Mouse (Mus musculus) neural tube, embryonic 14.5 days (tissue): ENCODE measurements around the gene Armc2. TPM values are rescaled to one million over a fixed set of nuclear protein-coding genes. Genes with fewer than 3 reads are reported as not detected.

Experiments used
- ATAC-seq: fragments of 200-750 bp; cut with Nextera tagmentation; 2 replicates; pipeline ENCODE4 v1.8.0; 2017; ENCODE audit warnings: low read depth, mild to moderate bottlenecking, moderate TSS enrichment, moderate library complexity
- H3K27ac ChIP-seq: fragments of 300-500 bp; sonication (generic); 2 replicates; pipeline ENCODE4 v1.5.1; 2014; ENCODE audit warnings: low read depth, mild to moderate bottlenecking, control low read depth, low read length, moderate library complexity, mixed read lengths
- H3K27me3 ChIP-seq: fragments of 300-500 bp; sonication (generic); 2 replicates; pipeline ENCODE4 v1.6.1; 2014; ENCODE audit warnings: low read length; ENCODE audit not compliant: control insufficient read depth, insufficient read depth
- H3K36me3 ChIP-seq: fragments of 300-500 bp; sonication (generic); 2 replicates; pipeline ENCODE4 v1.6.1; 2014; ENCODE audit warnings: low read length, mixed read lengths; ENCODE audit not compliant: control insufficient read depth, insufficient read depth
- H3K4me1 ChIP-seq: fragments of 300-500 bp; sonication (generic); 2 replicates; pipeline ENCODE4 v1.6.1; 2014; ENCODE audit warnings: low read length; ENCODE audit not compliant: control insufficient read depth, insufficient read depth
- H3K4me2 ChIP-seq: fragments of 300-500 bp; sonication (generic); 2 replicates; pipeline ENCODE4 v1.6.1; 2014; ENCODE audit warnings: mild to moderate bottlenecking, low read depth, low read length, control low read depth
- H3K4me3 ChIP-seq: fragments of 300-500 bp; sonication (generic); 2 replicates; pipeline ENCODE4 v1.5.1; 2014; ENCODE audit warnings: low read depth, low read length, control low read depth, mixed read lengths
- H3K9ac ChIP-seq: fragments of 300-500 bp; sonication (generic); replicated peaks from 2 replicates; pipeline ENCODE4 v1.6.1; 2014; ENCODE audit warnings: low read depth, mild to moderate bottlenecking, control low read depth, low read length, mixed read lengths
- H3K9me3 ChIP-seq: fragments of 300-500 bp; sonication (generic); 2 replicates; pipeline ENCODE4 v1.6.1; 2016; ENCODE audit warnings: low read length; ENCODE audit not compliant: control insufficient read depth
- WGBS: fragments of 180-500 bp; shearing (Covaris S2); extraction: QIAGEN DNeasy Blood & Tissue Kit; methylation state at CpG from one replicate; pipeline ENCODE4 v1.1.7; 2014; 5-methylcytosine and 5-hydroxymethylcytosine counted together
- polyA plus RNA-seq: library from polyadenylated mRNA; unstranded; fragments of >200 nt; fragmentation: Nextera tagmentation; extraction: Ambion mirVana; gene quantifications from 2 replicates; pipeline ENCODE4 v1.2.1, GENCODE M21; 2014

Gene Armc2
- polyA plus RNA-seq, 1 experiment from 2014 or later, result 13.1 TPM

DNA sequence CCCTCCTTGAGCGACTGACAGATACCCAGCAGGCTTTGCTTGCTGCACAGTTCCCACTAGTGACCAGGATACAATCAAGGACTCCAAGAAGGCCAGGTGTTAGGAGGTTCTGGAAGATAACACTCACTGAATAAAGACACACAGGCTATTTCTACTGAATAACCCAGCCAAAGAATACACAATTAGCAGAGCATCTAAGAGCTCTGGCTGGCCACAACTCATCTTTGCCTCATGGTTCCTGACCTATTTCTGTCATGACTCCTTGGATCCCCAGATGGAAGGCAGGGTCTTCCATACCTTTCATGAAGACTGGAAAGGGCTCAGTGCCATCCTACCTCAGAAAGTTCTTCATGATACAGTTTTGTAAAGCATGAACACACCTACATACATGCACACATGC is 14.2 kb downstream of the Armc2 start:
- H3K4me3 ChIP-seq, result no peak overlapping the region
- H3K36me3 ChIP-seq, result no peaks in the 10 kb centered on the region
- no peaks in the 10 kb centered on the region for H3K27me3 ChIP-seq
- no peak overlapping the region for H3K4me2 ChIP-seq
- H3K27ac ChIP-seq, result no peak overlapping the region
- H3K9ac ChIP-seq, result no peak overlapping the region
- ATAC-seq, result no peak
- WGBS, result 83% methylated on average over 1 of the region's 1 CpGs
- H3K9me3 ChIP-seq, result no peaks in the 10 kb centered on the region
- H3K4me1 ChIP-seq, result no peaks in the 10 kb centered on the region

DNA sequence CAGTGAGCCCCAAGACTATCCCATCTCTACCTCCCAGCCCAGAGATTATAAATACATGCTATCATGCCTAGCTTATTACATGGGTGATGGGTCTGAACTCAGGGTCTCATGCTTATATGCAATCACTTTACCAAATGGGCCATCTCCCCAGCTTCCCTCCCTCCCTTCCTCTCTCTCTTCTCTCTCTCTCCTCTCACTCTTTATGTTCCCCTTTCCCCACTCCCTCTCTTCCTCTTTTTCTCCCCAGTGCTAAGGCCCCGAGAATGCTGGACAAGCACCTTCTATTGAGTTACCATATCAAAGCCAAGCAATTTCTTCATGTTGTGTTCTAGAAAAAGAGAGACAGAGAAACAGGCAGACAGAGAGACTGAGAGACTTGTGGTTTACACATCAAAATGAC is 14.7 kb downstream of the Armc2 start:
- Histone ChIP-seq H3K27ac (no peak overlapping the region), H3K9ac (no peak overlapping the region), H3K4me3 (no peak overlapping the region), H3K9me3 (no peaks in the 10 kb centered on the region), H3K4me1 (no peaks in the 10 kb centered on the region), H3K4me2 (no peak overlapping the region), H3K27me3 (no peaks in the 10 kb centered on the region), H3K36me3 (no peaks in the 10 kb centered on the region)
- ATAC-seq, result no peak
- 68% methylated on average over 1 of the region's 1 CpGs for WGBS

DNA sequence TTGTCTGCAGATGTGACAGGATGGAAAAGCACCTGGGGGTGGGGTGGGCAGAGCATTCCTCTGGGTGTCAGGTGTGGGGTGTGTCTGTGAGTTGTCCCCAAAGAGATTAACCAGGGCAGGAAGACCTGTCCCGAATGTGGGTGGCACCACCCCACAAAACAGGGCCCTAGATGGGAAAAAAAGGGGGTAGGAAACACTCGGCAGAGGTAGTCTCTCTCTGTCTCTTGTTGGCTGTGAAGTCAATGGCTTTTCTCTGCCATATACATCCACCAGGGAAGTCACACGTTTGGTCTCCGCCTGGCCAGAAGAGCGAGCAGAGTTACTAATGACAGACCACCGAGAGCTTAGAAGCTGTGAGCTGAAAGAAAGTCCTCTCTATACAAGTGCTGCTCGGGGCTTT is 15.8 kb downstream of the Armc2 start:
- Histone ChIP-seq H3K4me2 (no peak overlapping the region), H3K4me3 (no peak overlapping the region), H3K36me3 (no peaks in the 10 kb centered on the region), H3K4me1 (no peaks in the 10 kb centered on the region), H3K27me3 (no peaks in the 10 kb centered on the region), H3K27ac (no peak overlapping the region), H3K9me3 (no peaks in the 10 kb centered on the region), H3K9ac (no peak overlapping the region)
- ATAC-seq, result no peak
- WGBS, result 54% methylated on average over 7 of the region's 7 CpGs

DNA sequence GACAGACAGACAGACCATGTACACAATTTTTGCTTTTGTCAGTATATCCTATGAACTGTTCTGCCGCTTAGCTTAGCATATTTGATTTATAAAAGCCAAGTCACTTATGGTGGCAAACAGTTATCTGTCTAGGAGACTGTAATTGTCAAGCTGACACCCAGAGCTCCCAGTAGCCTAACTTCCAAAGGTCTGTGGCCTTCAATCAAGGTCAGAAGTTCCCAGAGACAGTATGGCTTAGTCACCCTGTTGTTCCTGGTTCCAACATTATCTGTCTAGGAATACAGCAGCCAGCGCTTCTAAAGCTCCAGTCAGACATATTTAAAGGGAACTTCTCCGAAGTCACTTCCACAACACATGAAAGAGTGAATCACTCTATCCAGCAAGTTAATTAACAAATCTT is 17.0 kb downstream of the Armc2 start:
- no peak for ATAC-seq
- no peak overlapping the region for H3K4me3 ChIP-seq

DNA sequence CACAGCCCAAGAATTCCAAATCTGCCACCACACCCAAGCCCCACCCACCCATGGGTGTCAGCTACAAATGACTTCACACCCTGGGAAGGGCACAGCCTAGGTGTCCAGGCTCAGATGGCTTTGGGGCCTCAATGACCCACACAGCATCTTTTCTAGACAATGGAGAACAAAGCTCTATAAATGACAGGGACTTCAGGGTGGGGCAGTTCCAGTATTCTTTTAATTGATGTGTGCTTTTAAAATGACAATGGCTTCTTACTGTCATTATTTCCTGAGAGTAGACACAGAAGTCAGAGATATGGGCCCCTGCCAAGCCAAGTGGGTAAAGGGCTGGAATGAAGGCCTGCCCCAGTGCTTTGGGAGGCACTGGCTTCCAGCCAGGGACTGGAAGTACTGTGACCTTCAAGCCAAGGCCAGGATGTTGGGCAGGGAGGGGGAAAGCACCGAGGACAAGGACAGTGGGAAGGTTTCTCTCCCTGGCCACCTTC is 20.5 kb downstream of the Armc2 start:
- Histone ChIP-seq H3K4me1 (no peaks in the 10 kb centered on the region), H3K36me3 (no peaks in the 10 kb centered on the region), H3K27me3 (no peaks in the 10 kb centered on the region), H3K9ac (no peak overlapping the region), H3K9me3 (no peaks in the 10 kb centered on the region), H3K4me3 (no peak overlapping the region), H3K27ac (no peak overlapping the region), H3K4me2 (no peak overlapping the region)
- ATAC-seq, result no peak
- WGBS, result 67% methylated on average over 1 of the region's 1 CpGs

More for the DNA sequence above, 17.0 kb downstream of the Armc2 start:
- H3K9me3 ChIP-seq, result no peaks in the 10 kb centered on the region
- no peaks in the 10 kb centered on the region for H3K36me3 ChIP-seq
- WGBS, result 89% methylated on average over 3 of the region's 3 CpGs
- no peaks in the 10 kb centered on the region for H3K4me1 ChIP-seq
- no peak overlapping the region for H3K27ac ChIP-seq
- H3K9ac ChIP-seq, result no peak overlapping the region
- H3K4me2 ChIP-seq, result no peak overlapping the region
- no peaks in the 10 kb centered on the region for H3K27me3 ChIP-seq

DNA sequence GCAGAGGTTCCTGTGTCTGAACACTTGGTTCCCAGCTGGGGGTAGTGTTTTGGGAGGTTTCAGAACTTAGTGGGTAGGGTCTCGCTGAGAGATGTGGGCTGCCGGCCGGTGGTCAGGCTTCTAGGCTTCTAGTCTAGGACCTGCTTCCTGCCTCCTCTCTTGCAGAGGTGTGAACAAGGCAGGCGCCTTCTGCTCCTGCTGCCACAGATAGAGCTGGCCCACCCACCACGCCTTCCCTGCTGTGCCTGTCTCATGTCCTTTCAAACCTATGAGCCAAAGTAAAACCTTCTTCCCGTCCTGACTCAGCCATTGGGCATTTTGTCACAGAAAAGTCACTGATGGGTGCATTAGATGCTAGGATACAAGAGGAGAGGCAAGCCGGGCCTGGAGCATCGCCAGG is 22.1 kb downstream of the Armc2 start:
- H3K36me3 ChIP-seq, result no peaks in the 10 kb centered on the region
- no peak overlapping the region for H3K4me2 ChIP-seq
- ATAC-seq, result no peak
- no peak overlapping the region for H3K4me3 ChIP-seq
- no peak overlapping the region for H3K9ac ChIP-seq
- H3K4me1 ChIP-seq, result no peaks in the 10 kb centered on the region
- H3K9me3 ChIP-seq, result no peaks in the 10 kb centered on the region
- no peak overlapping the region for H3K27ac ChIP-seq
- WGBS, result 59% methylated on average over 8 of the region's 8 CpGs
- no peaks in the 10 kb centered on the region for H3K27me3 ChIP-seq

DNA sequence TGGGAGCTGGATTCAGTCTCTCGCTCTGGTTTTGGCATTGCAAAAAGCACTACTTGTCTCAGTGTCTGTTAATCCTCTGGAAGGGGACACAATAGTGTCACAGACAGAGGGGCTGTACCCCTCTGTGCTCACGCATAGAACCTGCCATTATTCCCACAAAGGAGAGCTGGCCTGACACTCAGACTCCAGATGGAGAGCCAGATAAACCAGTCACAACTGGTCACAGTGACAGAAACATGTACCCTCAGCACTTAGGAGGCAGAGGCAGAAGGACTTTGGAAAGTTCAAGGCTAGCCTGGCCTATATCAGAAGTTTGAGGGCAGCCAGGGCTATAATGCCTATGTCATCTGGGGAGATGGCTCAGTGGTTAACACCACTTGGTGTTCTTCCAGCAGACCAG is 23.2 kb downstream of the Armc2 start:
- Histone ChIP-seq H3K4me3 (no peak overlapping the region), H3K4me2 (no peak overlapping the region), H3K9me3 (no peaks in the 10 kb centered on the region), H3K36me3 (no peaks in the 10 kb centered on the region), H3K27ac (no peak overlapping the region), H3K9ac (no peak overlapping the region), H3K4me1 (no peaks in the 10 kb centered on the region), H3K27me3 (no peaks in the 10 kb centered on the region)
- ATAC-seq, result no peak
- 58% methylated on average over 2 of the region's 2 CpGs for WGBS

DNA sequence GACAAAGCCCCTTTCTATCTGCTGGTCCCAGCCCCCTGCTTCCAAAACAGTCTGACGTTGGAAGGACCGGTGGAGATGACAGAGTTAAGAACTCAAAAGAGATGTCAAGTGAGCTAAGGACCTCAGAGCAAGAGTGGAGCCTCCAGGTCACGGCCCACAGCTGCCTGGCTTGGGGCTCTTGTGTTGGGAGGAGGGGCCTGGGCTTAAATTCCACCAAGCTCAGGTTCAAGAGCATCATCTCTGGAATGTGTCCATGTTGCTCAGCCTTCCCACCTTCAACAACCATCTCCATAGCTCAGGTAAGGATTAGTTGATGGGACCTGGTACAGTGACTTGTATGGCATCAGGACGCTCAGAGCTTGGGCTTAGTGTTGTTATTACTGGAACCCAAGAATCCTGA is 23.7 kb downstream of the Armc2 start:
- no peak for ATAC-seq
- WGBS, result 74% methylated on average over 4 of the region's 4 CpGs
- Histone ChIP-seq H3K27ac (no peak overlapping the region), H3K27me3 (no peaks in the 10 kb centered on the region), H3K9ac (no peak overlapping the region), H3K4me3 (no peak overlapping the region), H3K9me3 (no peaks in the 10 kb centered on the region), H3K4me2 (no peak overlapping the region), H3K4me1 (no peaks in the 10 kb centered on the region), H3K36me3 (no peaks in the 10 kb centered on the region)

DNA sequence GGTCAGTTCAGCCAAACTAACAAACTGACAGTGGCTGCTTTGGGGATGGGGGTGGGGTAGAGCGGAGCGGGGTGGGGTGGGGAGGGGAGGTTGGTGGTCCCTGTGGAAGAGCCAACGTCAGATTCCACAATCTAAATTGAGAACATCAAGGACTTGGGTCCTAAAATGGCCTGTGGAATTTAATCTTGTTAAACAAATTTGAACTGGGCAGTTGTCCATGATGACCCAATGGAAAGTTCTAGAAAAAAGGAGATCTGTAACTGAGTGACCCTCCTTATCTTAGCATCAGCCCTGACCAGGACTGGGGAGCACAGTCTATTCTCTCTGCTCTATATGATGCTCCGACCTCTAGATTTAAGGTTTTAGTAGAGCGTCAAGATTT is 26.2 kb downstream of the Armc2 start:
- Histone ChIP-seq H3K27me3 (no peaks in the 10 kb centered on the region), H3K27ac (no peak overlapping the region), H3K4me2 (no peak overlapping the region), H3K9me3 (no peaks in the 10 kb centered on the region), H3K9ac (no peak overlapping the region), H3K4me3 (no peak overlapping the region), H3K36me3 (no peaks in the 10 kb centered on the region), H3K4me1 (no peaks in the 10 kb centered on the region)
- no peak for ATAC-seq
- 80% methylated on average over 5 of the region's 5 CpGs for WGBS
